Mouse (Mus musculus): ENCODE results near the gene Vgf. TPM values are rescaled to one million over a fixed set of nuclear protein-coding genes. Genes with fewer than 3 reads are reported as not detected.
A peak's percentile ranks its signal among the peaks of the same experiment; 100 is the strongest.

Vgf gene
- polyA plus RNA-seq, 1 experiment: 0.04 TPM

DNA sequence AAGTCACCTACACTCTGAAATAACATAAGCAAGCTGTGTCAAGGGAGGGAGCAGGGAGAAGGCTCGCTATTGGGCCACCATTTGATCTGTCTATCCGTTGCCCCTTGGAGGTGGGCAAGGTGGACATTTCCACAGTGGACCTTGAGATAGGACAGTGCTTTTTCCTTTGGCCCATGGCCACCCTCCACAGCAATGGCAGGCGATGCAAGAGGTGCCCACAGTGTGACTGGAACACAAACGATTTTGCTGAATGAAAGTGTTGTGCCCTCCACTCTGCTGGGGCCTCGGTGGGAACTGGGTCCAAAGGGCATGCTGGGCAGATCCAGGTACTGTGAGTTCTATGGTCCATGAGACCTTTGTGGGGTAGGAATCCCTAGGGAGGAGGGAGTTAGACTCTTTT lies 36.4 kb downstream of the Vgf start:
- Histone ChIP-seq H3ac (ENCODE audit: control insufficient read depth, insufficient read length) (no peak overlapping the region), H3K36me3 (ENCODE audit: control insufficient read depth, insufficient read depth) (no peaks in the 10 kb centered on the region), H3K4me3 (no peak overlapping the region), H3K4me2 (ENCODE audit: low read depth) (peak overlapping the region; percentile 40), H3K79me2 (ENCODE audit: control insufficient read depth, insufficient read depth) (no peaks in the 10 kb centered on the region), H3K27me3 (ENCODE audit: control insufficient read depth, insufficient read depth, insufficient read length) (no peaks in the 10 kb centered on the region)
- TF ChIP-seq POLR2A (IDR thresholded peaks at IDR 0.05; ENCODE audit: insufficient read length, low read depth): no peak
- no peak for TF ChIP-seq CEBPB (IDR thresholded peaks at IDR 0.05; ENCODE audit: insufficient read depth, poor library complexity, severe bottlenecking)
- no peak for TF ChIP-seq MYOD1 (IDR thresholded peaks at IDR 0.05; ENCODE audit: control insufficient read depth in 1 of 3, insufficient read length in 2 of 3, low read depth in 2 of 3)
- TF ChIP-seq POLR2AphosphoS2 (IDR thresholded peaks at IDR 0.05; ENCODE audit: insufficient read length, low read depth): no peak
- TF ChIP-seq REST (IDR thresholded peaks at IDR 0.05; ENCODE audit: insufficient read depth, insufficient read length): no peak
- TF ChIP-seq MAX (IDR thresholded peaks at IDR 0.05; ENCODE audit: low read depth): no peak
- no peak for TF ChIP-seq SRF (IDR thresholded peaks at IDR 0.05; ENCODE audit: control insufficient read depth, insufficient read length, low read depth)
- TF ChIP-seq TCF12 (IDR thresholded peaks at IDR 0.05; ENCODE audit: insufficient read depth, poor library complexity, severe bottlenecking): no peak
- no peak for TF ChIP-seq TCF3 (IDR thresholded peaks at IDR 0.05; ENCODE audit: insufficient read length, low read depth)
- no peak for TF ChIP-seq MYOG (IDR thresholded peaks at IDR 0.05; ENCODE audit: control insufficient read depth in 1 of 3, insufficient read depth in 1 of 3, insufficient read length in 2 of 3, low read depth in 2 of 3)
- TF ChIP-seq E2F4 (IDR thresholded peaks at IDR 0.05; ENCODE audit: insufficient read depth): no peak
- TF ChIP-seq USF1 (IDR thresholded peaks at IDR 0.05; ENCODE audit: low read depth): no peak

DNA sequence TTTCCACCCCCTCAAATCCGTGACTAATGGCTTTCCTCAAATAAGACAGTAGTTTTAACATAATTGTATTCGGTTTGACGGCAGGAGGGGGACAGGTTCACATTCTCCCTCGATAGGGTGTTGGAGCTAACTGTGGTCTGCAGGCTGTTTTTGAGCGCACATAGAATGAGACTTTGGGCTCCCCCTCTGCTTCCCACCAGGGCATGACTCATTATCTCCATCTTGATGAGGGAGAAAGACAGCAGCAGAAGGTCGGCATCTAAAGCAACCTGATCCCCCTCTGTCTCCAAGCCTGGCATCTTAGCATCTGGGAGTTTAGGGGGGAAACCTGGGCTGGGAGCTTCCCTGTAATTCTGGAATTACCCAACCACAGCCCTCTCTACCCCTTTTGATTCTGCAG lies 39.3 kb downstream of the Vgf start:
- Histone ChIP-seq H3K36me3 (ENCODE audit: control insufficient read depth, insufficient read depth) (no peaks in the 10 kb centered on the region), H3ac (ENCODE audit: control insufficient read depth, insufficient read length) (no peak overlapping the region)

DNA sequence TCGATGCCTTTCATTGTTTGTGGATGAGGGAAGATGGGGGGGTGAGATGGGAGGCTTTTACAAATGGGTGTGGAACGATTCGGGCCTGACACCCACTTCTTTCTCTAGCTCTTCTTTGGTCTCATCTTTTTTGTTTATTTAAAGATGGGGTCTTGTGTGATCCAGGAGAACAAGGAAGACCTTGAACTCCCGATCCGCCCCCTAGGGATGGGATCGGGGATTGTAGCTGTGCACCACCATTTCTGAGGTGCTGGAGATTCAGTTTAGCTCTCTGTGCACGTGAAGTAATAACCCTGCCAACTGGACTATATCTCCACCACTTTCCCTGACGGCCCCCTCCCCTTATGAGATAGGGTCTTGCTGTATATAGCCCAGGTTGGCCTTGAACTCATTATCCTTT lies 39.7 kb downstream of the Vgf start:
- no peak for TF ChIP-seq MYOD1 (IDR thresholded peaks at IDR 0.05; ENCODE audit: control insufficient read depth in 1 of 3, insufficient read length in 2 of 3, low read depth in 2 of 3)
- TF ChIP-seq TCF12 (IDR thresholded peaks at IDR 0.05; ENCODE audit: insufficient read depth, poor library complexity, severe bottlenecking): no peak
- no peak for TF ChIP-seq POLR2A (IDR thresholded peaks at IDR 0.05; ENCODE audit: insufficient read length, low read depth)
- no peak for TF ChIP-seq TCF3 (IDR thresholded peaks at IDR 0.05; ENCODE audit: insufficient read length, low read depth)
- TF ChIP-seq USF1 (IDR thresholded peaks at IDR 0.05; ENCODE audit: low read depth): no peak
- no peak for TF ChIP-seq MAX (IDR thresholded peaks at IDR 0.05; ENCODE audit: low read depth)
- TF ChIP-seq CEBPB (IDR thresholded peaks at IDR 0.05; ENCODE audit: insufficient read depth, poor library complexity, severe bottlenecking): no peak
- no peak for TF ChIP-seq REST (IDR thresholded peaks at IDR 0.05; ENCODE audit: insufficient read depth, insufficient read length)
- TF ChIP-seq SRF (IDR thresholded peaks at IDR 0.05; ENCODE audit: control insufficient read depth, insufficient read length, low read depth): no peak
- no peak for TF ChIP-seq E2F4 (IDR thresholded peaks at IDR 0.05; ENCODE audit: insufficient read depth)
- no peak for TF ChIP-seq MYOG (IDR thresholded peaks at IDR 0.05; ENCODE audit: control insufficient read depth in 1 of 3, insufficient read depth in 1 of 3, insufficient read length in 2 of 3, low read depth in 2 of 3)
- Histone ChIP-seq H3K27me3 (ENCODE audit: control insufficient read depth, insufficient read depth, insufficient read length) (no peaks in the 10 kb centered on the region), H3K4me3 (no peak overlapping the region), H3K36me3 (ENCODE audit: control insufficient read depth, insufficient read depth) (no peaks in the 10 kb centered on the region), H3K79me2 (ENCODE audit: control insufficient read depth, insufficient read depth) (peaks cover 21% of the 10 kb centered on the region), H3K4me2 (ENCODE audit: low read depth) (peak overlapping the region; percentile 43), H3ac (ENCODE audit: control insufficient read depth, insufficient read length) (no peak overlapping the region)

More for the DNA sequence above, 39.3 kb downstream of the Vgf start:
- Histone ChIP-seq H3K4me3 (no peak overlapping the region), H3K27me3 (ENCODE audit: control insufficient read depth, insufficient read depth, insufficient read length) (no peaks in the 10 kb centered on the region), H3K4me2 (ENCODE audit: low read depth) (peak overlapping the region; percentile 43), H3K79me2 (ENCODE audit: control insufficient read depth, insufficient read depth) (peaks cover 16% of the 10 kb centered on the region)
- TF ChIP-seq TCF3 (IDR thresholded peaks at IDR 0.05; ENCODE audit: insufficient read length, low read depth) (no peak), MYOD1 (IDR thresholded peaks at IDR 0.05; ENCODE audit: control insufficient read depth in 1 of 3, insufficient read length in 2 of 3, low read depth in 2 of 3) (peak in 2 of 3 experiments; percentile 76 to 81)

DNA sequence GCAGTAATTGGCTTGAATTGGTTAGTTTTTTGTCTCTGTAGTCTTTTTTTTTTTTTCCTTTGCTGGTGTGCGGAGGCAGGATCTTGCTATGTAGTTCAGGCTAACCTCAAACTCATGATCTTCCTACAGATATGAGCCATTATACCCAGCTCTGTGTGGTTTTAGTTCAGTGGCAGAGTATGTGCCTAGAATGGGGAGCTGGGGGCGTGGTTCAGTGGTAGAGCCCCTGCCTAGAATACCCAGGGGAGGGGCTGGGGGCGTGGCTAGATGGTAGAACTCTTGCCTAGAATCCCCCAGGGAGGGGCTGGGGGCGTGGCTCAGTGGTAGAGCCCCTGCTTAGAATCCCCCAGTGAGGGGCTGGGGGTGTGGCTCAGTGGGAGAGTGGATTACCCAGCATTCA lies 42.5 kb downstream of the Vgf start:
- H3K36me3 ChIP-seq (ENCODE audit: control insufficient read depth, insufficient read depth): no peaks in the 10 kb centered on the region
- H3K4me3 ChIP-seq: no peak overlapping the region
- TF ChIP-seq MYOG (IDR thresholded peaks at IDR 0.05; ENCODE audit: control insufficient read depth in 1 of 3, insufficient read depth in 1 of 3, insufficient read length in 2 of 3, low read depth in 2 of 3) (no peak), CEBPB (IDR thresholded peaks at IDR 0.05; ENCODE audit: insufficient read depth, poor library complexity, severe bottlenecking) (no peak), POLR2AphosphoS2 (IDR thresholded peaks at IDR 0.05; ENCODE audit: insufficient read length, low read depth) (no peak), E2F4 (IDR thresholded peaks at IDR 0.05; ENCODE audit: insufficient read depth) (no peak), REST (IDR thresholded peaks at IDR 0.05; ENCODE audit: insufficient read depth, insufficient read length) (no peak), MYOD1 (IDR thresholded peaks at IDR 0.05; ENCODE audit: control insufficient read depth in 1 of 3, insufficient read length in 2 of 3, low read depth in 2 of 3) (no peak)
- no peaks in the 10 kb centered on the region for H3K27me3 ChIP-seq (ENCODE audit: control insufficient read depth, insufficient read depth, insufficient read length)
- peaks cover 31% of the 10 kb centered on the region for H3K79me2 ChIP-seq (ENCODE audit: control insufficient read depth, insufficient read depth)
- peak overlapping the region; percentile 13 for H3K4me2 ChIP-seq (ENCODE audit: low read depth)
- H3ac ChIP-seq (ENCODE audit: control insufficient read depth, insufficient read length): no peak overlapping the region

DNA sequence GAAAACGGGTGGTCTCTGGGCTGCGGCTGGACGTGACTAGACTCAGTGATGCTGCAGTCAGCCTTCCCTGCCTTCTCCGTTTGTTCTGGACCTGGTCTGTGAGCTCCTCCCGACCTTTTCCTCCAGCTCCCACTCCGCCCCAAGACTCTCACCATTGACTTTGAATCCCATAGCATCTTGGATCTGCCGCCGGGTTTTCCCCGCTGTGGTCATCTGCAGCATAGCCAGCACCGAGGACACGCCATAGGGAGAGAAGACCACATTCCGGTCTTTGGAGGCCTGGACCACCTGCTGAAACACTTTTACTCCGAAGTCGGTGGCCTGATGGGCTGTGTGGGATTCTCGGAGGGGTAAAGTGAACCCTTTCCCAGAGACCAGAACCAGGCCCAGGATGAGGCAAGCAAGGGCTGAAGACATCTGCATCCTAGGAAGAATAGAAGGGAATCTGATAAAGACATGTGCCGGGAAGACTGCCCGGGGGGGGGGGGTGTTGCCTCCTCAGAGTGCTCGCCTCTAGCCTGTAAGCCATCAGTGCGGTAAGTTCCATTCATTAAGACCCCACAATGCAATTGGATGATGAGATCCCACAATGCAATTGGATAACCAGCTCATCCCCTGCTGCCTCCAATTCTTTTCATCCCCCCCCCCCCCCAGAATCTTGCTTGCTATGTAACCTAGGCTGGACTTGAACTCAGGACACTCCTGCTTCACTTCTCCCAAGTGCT lies 44.9 kb downstream of the Vgf start:
- peaks cover 31% of the 10 kb centered on the region for H3K79me2 ChIP-seq (ENCODE audit: control insufficient read depth, insufficient read depth)
- TF ChIP-seq MYOD1 (IDR thresholded peaks at IDR 0.05; ENCODE audit: control insufficient read depth in 1 of 3, insufficient read length in 2 of 3, low read depth in 2 of 3): no peak
- peak overlapping the region; percentile 87 for H3K4me2 ChIP-seq (ENCODE audit: low read depth)
- H3K36me3 ChIP-seq (ENCODE audit: control insufficient read depth, insufficient read depth): no peaks in the 10 kb centered on the region
- H3ac ChIP-seq (ENCODE audit: control insufficient read depth, insufficient read length): no peak overlapping the region
- no peaks in the 10 kb centered on the region for H3K27me3 ChIP-seq (ENCODE audit: control insufficient read depth, insufficient read depth, insufficient read length)
- peak overlapping the region; percentile 28 for H3K4me3 ChIP-seq

All from myocyte (in vitro differentiated cells).